Mouse (Mus musculus): ENCODE data around the gene Rbpj. TPM values are rescaled to one million over a fixed set of nuclear protein-coding genes. Genes with fewer than 3 reads are reported as not detected.

Rbpj gene
- total and polyA plus RNA-seq, 2 experiments from 2014 or later = 12.6 to 22.0 TPM

GRCm38 (mm10) chr5:53514959-53515612 is 49.1 kb downstream of the Rbpj start:
- H3K4me2 ChIP-seq (ENCODE audit: low read depth, low read length) = no peak overlapping the region
- H3K27ac ChIP-seq (ENCODE audit: low read depth) = no peak overlapping the region
- H3K4me1 ChIP-seq (ENCODE audit: control insufficient read depth, insufficient read depth) = no peaks in the 10 kb centered on the region
- no peak for DNase-seq (ENCODE audit: low spot score)
- ATAC-seq (ENCODE audit: insufficient read depth, low read depth) = no peak
- H3K9ac ChIP-seq (replicated peaks; ENCODE audit: low read depth, low read length) = no peak overlapping the region
- H3K9me3 ChIP-seq (replicated peaks; ENCODE audit: control insufficient read depth, low read length) = no peaks in the 10 kb centered on the region
- no peaks in the 10 kb centered on the region for H3K36me3 ChIP-seq (replicated peaks; ENCODE audit: control insufficient read depth, insufficient read depth, low read length)
- WGBS = 61% methylated on average over 4 of the region's 4 CpGs
- H3K27me3 ChIP-seq (ENCODE audit: control insufficient read depth, insufficient read depth, low read length) = no peaks in the 10 kb centered on the region
- no peak for TF ChIP-seq CTCF (IDR thresholded peaks at IDR 0.05; ENCODE audit: low read depth)
- no peak for TF ChIP-seq EP300 (IDR thresholded peaks at IDR 0.05; ENCODE audit: low read depth)
- H3K4me3 ChIP-seq (ENCODE audit: low read depth, low read length) = no peak overlapping the region

GRCm38 (mm10) chr5:53516482-53516881 is 50.5 kb downstream of the Rbpj start:
- Histone ChIP-seq H3K36me3 (replicated peaks; ENCODE audit: control insufficient read depth, insufficient read depth, low read length) (no peaks in the 10 kb centered on the region), H3K4me3 (ENCODE audit: low read depth, low read length) (no peak overlapping the region), H3K27ac (ENCODE audit: low read depth) (no peak overlapping the region), H3K9me3 (replicated peaks; ENCODE audit: control insufficient read depth, low read length) (no peaks in the 10 kb centered on the region), H3K4me1 (ENCODE audit: control insufficient read depth, insufficient read depth) (no peaks in the 10 kb centered on the region), H3K27me3 (ENCODE audit: control insufficient read depth, insufficient read depth, low read length) (no peaks in the 10 kb centered on the region), H3K4me2 (ENCODE audit: low read depth, low read length) (no peak overlapping the region), H3K9ac (replicated peaks; ENCODE audit: low read depth, low read length) (no peak overlapping the region)
- DNase-seq (ENCODE audit: low spot score) = no peak
- WGBS = 80% methylated on average over 2 of the region's 2 CpGs
- no peak for ATAC-seq (ENCODE audit: insufficient read depth, low read depth)
- TF ChIP-seq EP300 (IDR thresholded peaks at IDR 0.05; ENCODE audit: low read depth) (no peak), CTCF (IDR thresholded peaks at IDR 0.05; ENCODE audit: low read depth) (no peak)

DNA sequence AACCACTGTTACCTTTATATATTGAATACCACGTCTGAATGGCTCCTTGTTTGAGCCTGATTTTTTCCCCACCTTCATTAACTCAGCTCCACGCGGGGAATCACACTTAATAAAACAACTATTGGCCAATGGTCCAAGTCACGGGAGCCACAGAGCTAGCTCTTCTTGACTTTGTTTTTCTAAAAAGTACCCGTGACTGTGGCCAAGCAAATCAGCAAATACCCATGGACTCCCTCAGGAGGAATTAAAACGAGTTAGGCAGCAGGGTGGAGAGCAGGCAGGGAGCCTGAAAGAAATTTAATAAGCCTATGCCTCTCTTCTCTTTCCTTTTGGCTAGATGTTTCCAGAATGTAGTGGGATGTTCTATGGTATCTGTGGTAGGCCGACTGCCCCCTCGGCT is 51.9 kb downstream of the Rbpj start:
- H3K4me2 ChIP-seq (ENCODE audit: low read depth, low read length) = no peak overlapping the region
- H3K36me3 ChIP-seq (replicated peaks; ENCODE audit: control insufficient read depth, insufficient read depth, low read length) = no peaks in the 10 kb centered on the region
- 82% methylated on average over 8 of the region's 8 CpGs for WGBS
- no peaks in the 10 kb centered on the region for H3K9me3 ChIP-seq (replicated peaks; ENCODE audit: control insufficient read depth, low read length)
- H3K4me1 ChIP-seq (ENCODE audit: control insufficient read depth, insufficient read depth) = 0 out of 2 replicates have a peak, but pooled peaks cover under 1% of the 10 kb centered on the region
- ATAC-seq (ENCODE audit: insufficient read depth, low read depth) (no peak), DNase-seq (ENCODE audit: low spot score) (no peak)
- no peak overlapping the region for H3K27ac ChIP-seq (ENCODE audit: low read depth)
- TF ChIP-seq CTCF (IDR thresholded peaks at IDR 0.05; ENCODE audit: low read depth) = no peak
- TF ChIP-seq EP300 (IDR thresholded peaks at IDR 0.05; ENCODE audit: low read depth) = no peak
- H3K27me3 ChIP-seq (ENCODE audit: control insufficient read depth, insufficient read depth, low read length) = no peaks in the 10 kb centered on the region
- H3K9ac ChIP-seq (replicated peaks; ENCODE audit: low read depth, low read length) = no peak overlapping the region
- H3K4me3 ChIP-seq (ENCODE audit: low read depth, low read length) = no peak overlapping the region

GRCm38 (mm10) chr5:53519131-53519530 is 53.2 kb downstream of the Rbpj start:
- Histone ChIP-seq H3K27ac (ENCODE audit: low read depth) (no peak overlapping the region), H3K27me3 (ENCODE audit: control insufficient read depth, insufficient read depth, low read length) (no peaks in the 10 kb centered on the region), H3K4me2 (ENCODE audit: low read depth, low read length) (no peak overlapping the region), H3K9me3 (replicated peaks; ENCODE audit: control insufficient read depth, low read length) (no peaks in the 10 kb centered on the region), H3K4me3 (ENCODE audit: low read depth, low read length) (no peak overlapping the region), H3K4me1 (ENCODE audit: control insufficient read depth, insufficient read depth) (peaks cover 11% of the 10 kb centered on the region; the same call in 1 of the 2 replicates), H3K36me3 (replicated peaks; ENCODE audit: control insufficient read depth, insufficient read depth, low read length) (no peaks in the 10 kb centered on the region), H3K9ac (replicated peaks; ENCODE audit: low read depth, low read length) (no peak overlapping the region)
- ATAC-seq (ENCODE audit: insufficient read depth, low read depth) (no peak), DNase-seq (ENCODE audit: low spot score) (no peak)
- 82% methylated on average over 4 of the region's 4 CpGs for WGBS
- TF ChIP-seq CTCF (IDR thresholded peaks at IDR 0.05; ENCODE audit: low read depth) = no peak

- no peak overlapping the region for H3K4me2 ChIP-seq (ENCODE audit: low read depth, low read length)
- no peaks in the 10 kb centered on the region for H3K27me3 ChIP-seq (ENCODE audit: control insufficient read depth, insufficient read depth, low read length)
- WGBS = 32% methylated on average over 10 of the region's 10 CpGs
- H3K36me3 ChIP-seq (replicated peaks; ENCODE audit: control insufficient read depth, insufficient read depth, low read length) = no peaks in the 10 kb centered on the region
- H3K9me3 ChIP-seq (replicated peaks; ENCODE audit: control insufficient read depth, low read length) = no peaks in the 10 kb centered on the region
- no peak for TF ChIP-seq CTCF (IDR thresholded peaks at IDR 0.05; ENCODE audit: low read depth)
- TF ChIP-seq EP300 (IDR thresholded peaks at IDR 0.05; ENCODE audit: low read depth) = no peak
- H3K27ac ChIP-seq (ENCODE audit: low read depth) = no peak overlapping the region
- H3K4me3 ChIP-seq (ENCODE audit: low read depth, low read length) = no peak overlapping the region
- no peak overlapping the region for H3K9ac ChIP-seq (replicated peaks; ENCODE audit: low read depth, low read length)
- no peak; the same call in 1 of the 2 replicates for ATAC-seq (ENCODE audit: insufficient read depth, low read depth)
- no peak for DNase-seq (ENCODE audit: low spot score)
- H3K4me1 ChIP-seq (ENCODE audit: control insufficient read depth, insufficient read depth) = peaks cover 11% of the 10 kb centered on the region; the same call in 1 of the 2 replicates
These were observed 54.1 kb downstream of the Rbpj start for GRCm38 (mm10) chr5:53519998-53520577.
